Mouse (Mus musculus): ENCODE results near the gene Sept8. TPM values are rescaled to one million over a fixed set of nuclear protein-coding genes. Genes with fewer than 3 reads are reported as not detected.

Gene Sept8
- polyA plus RNA-seq (2015; fragmentation: Nextera tagmentation; extraction: Ambion mirVana) = 19.7 and 21.7 TPM in 2 replicates

- no peaks in the 10 kb centered on the region for H3K27me3 ChIP-seq (replicated peaks)
- H3K4me2 ChIP-seq (replicated peaks) = peak within 1 kb of the TSS; percentile 88
- peak; percentile 82 for ATAC-seq
- H3K27ac ChIP-seq = peak within 1 kb of the TSS; percentile 79
- peak within 1 kb of the TSS; percentile 69 for H3K9ac ChIP-seq
- H3K9me3 ChIP-seq = no peaks in the 10 kb centered on the region
- WGBS = 6% methylated on average over 58 of the region's 79 CpGs
- H3K4me3 ChIP-seq (replicated peaks) = peak within 1 kb of the TSS; percentile 75
- peaks cover 30% of the 10 kb centered on the region for H3K4me1 ChIP-seq (replicated peaks)
- no peaks in the 10 kb centered on the region for H3K36me3 ChIP-seq
Observed at GRCm38 (mm10) chr11:53519207-53520121, at the start of gene Sept8. TSS of gene Sept8 (plus strand) at chr11:53519257.

- Histone ChIP-seq H3K27ac (no peak overlapping the region), H3K36me3 (no peaks in the 10 kb centered on the region), H3K4me1 (replicated peaks) (peaks cover 9% of the 10 kb centered on the region), H3K9ac (no peak overlapping the region), H3K27me3 (replicated peaks) (peaks cover 49% of the 10 kb centered on the region), H3K9me3 (no peaks in the 10 kb centered on the region), H3K4me2 (replicated peaks) (peak overlapping the region; percentile 44; the same call in 1 of the 2 replicates), H3K4me3 (replicated peaks) (no peak overlapping the region)
- WGBS = 44% methylated on average over 16 of the region's 16 CpGs
- no peak for ATAC-seq
Observed at GRCm38 (mm10) chr11:53469294-53469967, 49.6 kb upstream of the Sept8 start.

GRCm38 (mm10) chr11:53469968-53470695 lies 48.9 kb upstream of the Sept8 start, which contains the start of gene Gm9837:
TSS of gene Gm9837 (minus strand) at chr11:53470479.
- Histone ChIP-seq H3K4me1 (replicated peaks) (peaks cover 9% of the 10 kb centered on the region), H3K9ac (no peak within 1 kb of the TSS), H3K4me3 (replicated peaks) (peak within 1 kb of the TSS; percentile 3; the same call in 1 of the 2 replicates), H3K4me2 (replicated peaks) (peak within 1 kb of the TSS; percentile 44), H3K27ac (no peak within 1 kb of the TSS), H3K27me3 (replicated peaks) (peaks cover 49% of the 10 kb centered on the region), H3K36me3 (no peaks in the 10 kb centered on the region), H3K9me3 (no peaks in the 10 kb centered on the region)
- peak; percentile 83 for ATAC-seq
- 4% methylated on average over 29 of the region's 29 CpGs for WGBS

- Histone ChIP-seq H3K27me3 (replicated peaks) (peaks cover 51% of the 10 kb centered on the region), H3K36me3 (no peaks in the 10 kb centered on the region), H3K4me2 (replicated peaks) (no peak overlapping the region), H3K27ac (no peak overlapping the region), H3K4me1 (replicated peaks) (peaks cover 5% of the 10 kb centered on the region; the same call in 1 of the 2 replicates), H3K9ac (no peak overlapping the region), H3K4me3 (replicated peaks) (no peak overlapping the region), H3K9me3 (no peaks in the 10 kb centered on the region)
- 76% methylated on average over 3 of the region's 3 CpGs for WGBS
- ATAC-seq = no peak
Observed at GRCm38 (mm10) chr11:53472709-53473108, 46.3 kb upstream of the Sept8 start.

- Histone ChIP-seq H3K27me3 (replicated peaks) (peaks cover 67% of the 10 kb centered on the region), H3K9me3 (no peaks in the 10 kb centered on the region), H3K4me3 (replicated peaks) (no peak overlapping the region), H3K36me3 (no peaks in the 10 kb centered on the region), H3K4me1 (replicated peaks) (peaks cover 19% of the 10 kb centered on the region), H3K9ac (no peak overlapping the region), H3K4me2 (replicated peaks) (no peak overlapping the region), H3K27ac (no peak overlapping the region)
- WGBS = 42% methylated on average over 8 of the region's 8 CpGs
- ATAC-seq = no peak
Observed at GRCm38 (mm10) chr11:53475620-53476019, 43.4 kb upstream of the Sept8 start.

- Histone ChIP-seq H3K4me1 (replicated peaks) (peaks cover 19% of the 10 kb centered on the region), H3K9ac (no peak overlapping the region), H3K27ac (no peak overlapping the region), H3K4me3 (replicated peaks) (no peak overlapping the region), H3K27me3 (replicated peaks) (peaks cover 63% of the 10 kb centered on the region), H3K36me3 (no peaks in the 10 kb centered on the region), H3K4me2 (replicated peaks) (peak overlapping the region; percentile 86; the same call in 1 of the 2 replicates), H3K9me3 (no peaks in the 10 kb centered on the region)
- WGBS = 57% methylated on average over 7 of the region's 7 CpGs
- no peak for ATAC-seq
Observed at GRCm38 (mm10) chr11:53477833-53478232, 41.2 kb upstream of the Sept8 start.

- peak overlapping the region; percentile 14 for H3K9ac ChIP-seq
- ATAC-seq = peak; percentile 29; the same call in 1 of the 2 replicates
- 7% methylated on average over 79 of the region's 79 CpGs for WGBS
Observed at GRCm38 (mm10) chr11:53478383-53479170, 40.5 kb upstream of the Sept8 start.

GRCm38 (mm10) chr11:53479171-53479782 lies 39.8 kb upstream of the Sept8 start:
- H3K9ac ChIP-seq = peak overlapping the region; percentile 29
- H3K27me3 ChIP-seq (replicated peaks) = peaks cover 58% of the 10 kb centered on the region
- peaks cover 21% of the 10 kb centered on the region for H3K4me1 ChIP-seq (replicated peaks)
- no peak overlapping the region for H3K27ac ChIP-seq
- peak; percentile 26 for ATAC-seq
- H3K4me3 ChIP-seq (replicated peaks) = peak overlapping the region; percentile 43
- no peaks in the 10 kb centered on the region for H3K36me3 ChIP-seq
- H3K4me2 ChIP-seq (replicated peaks) = peak overlapping the region; percentile 86
- WGBS = under 1% methylated on average over 62 of the region's 62 CpGs
- H3K9me3 ChIP-seq = no peaks in the 10 kb centered on the region

More at GRCm38 (mm10) chr11:53478383-53479170, 40.5 kb upstream of the Sept8 start:
- peaks cover 63% of the 10 kb centered on the region for H3K27me3 ChIP-seq (replicated peaks)
- H3K36me3 ChIP-seq = no peaks in the 10 kb centered on the region
- H3K4me3 ChIP-seq (replicated peaks) = peak overlapping the region; percentile 43
- peaks cover 21% of the 10 kb centered on the region for H3K4me1 ChIP-seq (replicated peaks)
- H3K27ac ChIP-seq = no peak overlapping the region
- no peaks in the 10 kb centered on the region for H3K9me3 ChIP-seq
- peak overlapping the region; percentile 86 for H3K4me2 ChIP-seq (replicated peaks)

DNA sequence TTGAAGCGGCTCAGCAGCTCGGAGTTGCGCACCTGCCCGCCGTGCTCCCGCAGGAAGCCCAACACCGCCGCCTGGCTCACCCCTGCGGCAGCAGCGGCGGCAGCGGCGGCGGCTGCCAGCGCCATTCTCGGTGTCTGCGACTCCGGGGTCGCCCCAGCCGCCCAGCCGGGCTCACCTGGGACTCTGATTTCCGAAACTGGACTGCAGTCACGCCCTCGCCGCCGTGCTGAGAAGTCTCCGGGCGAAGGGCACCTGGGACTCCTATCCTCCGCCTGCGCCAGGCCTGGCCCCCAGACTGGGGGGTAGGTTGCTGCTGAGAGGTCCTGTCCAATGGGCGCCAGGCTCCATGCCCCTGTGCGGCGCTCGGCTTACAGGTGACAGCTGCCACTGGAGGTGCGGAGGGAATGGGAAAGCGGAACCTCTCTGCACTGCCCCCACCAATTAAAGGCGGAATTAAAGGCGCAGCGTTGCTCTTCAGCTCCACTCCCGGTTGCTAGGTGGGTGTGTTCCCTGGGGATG lies 39.2 kb upstream of the Sept8 start, which contains the start of the genes Gm9945 and Sowaha:
Gene Gm9945 (plus strand): TSS at position 384 of the 519 bp plus-strand sequence.
Gene Sowaha (minus strand): TSS at position 492 of the 519 bp plus-strand sequence.
- H3K9ac ChIP-seq = peak within 1 kb of the TSS; percentile 29
- H3K27ac ChIP-seq = no peak within 1 kb of the TSS
- H3K4me1 ChIP-seq (replicated peaks) = peaks cover 21% of the 10 kb centered on the region
- H3K27me3 ChIP-seq (replicated peaks) = peaks cover 52% of the 10 kb centered on the region
- peak within 1 kb of the TSS; percentile 86 for H3K4me2 ChIP-seq (replicated peaks)
- H3K36me3 ChIP-seq = no peaks in the 10 kb centered on the region
- no peaks in the 10 kb centered on the region for H3K9me3 ChIP-seq
- H3K4me3 ChIP-seq (replicated peaks) = peak within 1 kb of the TSS; percentile 43
- 3% methylated on average over 40 of the region's 40 CpGs for WGBS
- ATAC-seq = peak; percentile 82

DNA sequence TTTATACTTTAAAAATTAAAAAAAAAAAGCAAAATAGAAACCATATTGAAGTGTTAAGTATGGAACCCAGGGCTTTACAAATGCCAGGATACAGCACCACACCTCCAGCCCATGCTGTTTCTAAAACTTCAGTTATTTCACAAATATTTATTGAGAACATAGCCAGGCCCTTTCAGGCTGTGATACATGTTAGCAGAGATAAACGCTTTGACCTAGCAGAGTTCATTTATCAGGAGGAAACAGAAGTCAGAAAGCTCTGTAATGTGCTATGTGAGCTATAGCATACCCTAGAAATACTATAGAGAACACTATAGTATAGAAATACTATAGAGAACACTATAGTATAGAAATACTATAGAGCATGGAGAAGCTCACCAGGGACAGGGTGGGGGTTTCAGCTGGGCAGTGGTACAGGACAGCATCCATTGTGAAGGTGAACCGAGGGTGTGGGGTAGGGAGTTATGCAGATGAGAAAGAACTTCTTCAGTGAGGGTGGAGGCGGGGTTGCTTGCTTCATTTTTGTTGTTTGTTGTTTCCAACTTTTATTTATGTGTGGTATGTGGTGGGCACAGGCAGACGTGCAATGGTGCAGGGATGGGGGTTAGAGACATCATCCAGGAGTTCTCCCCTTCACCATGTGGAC lies 37.8 kb upstream of the Sept8 start:
- Histone ChIP-seq H3K27me3 (replicated peaks) (peaks cover 41% of the 10 kb centered on the region), H3K9ac (no peak overlapping the region), H3K27ac (no peak overlapping the region), H3K4me2 (replicated peaks) (no peak overlapping the region), H3K36me3 (no peaks in the 10 kb centered on the region), H3K4me1 (replicated peaks) (peaks cover 21% of the 10 kb centered on the region), H3K9me3 (no peaks in the 10 kb centered on the region), H3K4me3 (replicated peaks) (no peak overlapping the region)
- WGBS = 61% methylated on average over 4 of the region's 4 CpGs
- ATAC-seq = no peak

Measured in intestine, embryonic 15.5 days (tissue).